Comparison of ENCODE assay signal across 13 mouse cellular contexts in genomic region chr1:42763447-42763846, GRCm38 (mm10).
DNase-seq lines count a peak whose midpoint lies in the region; ATAC-seq and TF ChIP-seq lines count a peak whose summit lies in the region.
"Had no signal": no experiment of that assay in that cellular context is flagged by ENCODE, and none has a peak within 500 bp of the region (broad histone marks: within the 10 kb centered on the region; RNA-seq: fewer than 3 reads in every experiment).

No protein-coding gene starts in this region.

- no peaks in the 10 kb centered on the region for H3K4me1 ChIP-seq in forebrain, postnatal 0 days (ENCODE audit: insufficient read depth)
- H3K4me1 ChIP-seq in forebrain, embryonic 15.5 days = peaks cover 5% of the 10 kb centered on the region
- H3K4me1 ChIP-seq in midbrain, embryonic 11.5 days (ENCODE audit: control insufficient read depth, insufficient read depth, low read length) = no peaks in the 10 kb centered on the region
- H3K4me1 ChIP-seq in midbrain, embryonic 10.5 days = no peaks in the 10 kb centered on the region
- H3K4me1 ChIP-seq in lung, postnatal 0 days (ENCODE audit: insufficient read depth, low read depth, low read length) = no peaks in the 10 kb centered on the region

- H3K27ac ChIP-seq in forebrain, postnatal 0 days (ENCODE audit: low read depth, low read length) = no peak overlapping the region
- no peak overlapping the region for H3K27ac ChIP-seq in forebrain, embryonic 15.5 days (replicated peaks)
- no peak overlapping the region for H3K27ac ChIP-seq in midbrain, embryonic 11.5 days (ENCODE audit: low read depth, low read length)
- H3K27ac ChIP-seq in midbrain, embryonic 10.5 days (replicated peaks) = no peak overlapping the region
- no peak overlapping the region for H3K27ac ChIP-seq in lung, postnatal 0 days (ENCODE audit: low read length)
- H3K27ac ChIP-seq: hindbrain, embryonic 14.5 days; liver, embryonic 14.5 days had no signal

- H3K9me3 ChIP-seq in forebrain, postnatal 0 days (ENCODE audit: low read length) = no peaks in the 10 kb centered on the region
- no peaks in the 10 kb centered on the region for H3K9me3 ChIP-seq in forebrain, embryonic 15.5 days
- no peaks in the 10 kb centered on the region for H3K9me3 ChIP-seq in midbrain, embryonic 11.5 days (ENCODE audit: control insufficient read depth, low read length)
- no peaks in the 10 kb centered on the region for H3K9me3 ChIP-seq in midbrain, embryonic 10.5 days (replicated peaks)
- no peaks in the 10 kb centered on the region for H3K9me3 ChIP-seq in lung, postnatal 0 days (ENCODE audit: low read length)

- no peak overlapping the region for H3K4me2 ChIP-seq in forebrain, postnatal 0 days (ENCODE audit: low read depth)
- no peak overlapping the region for H3K4me2 ChIP-seq in forebrain, embryonic 15.5 days (replicated peaks)
- no peak overlapping the region for H3K4me2 ChIP-seq in midbrain, embryonic 11.5 days
- H3K4me2 ChIP-seq in lung, postnatal 0 days (replicated peaks; ENCODE audit: low read depth, low read length) = no peak overlapping the region
- H3K4me2 ChIP-seq: hindbrain, embryonic 14.5 days had no signal

- no peak for TF ChIP-seq CTCF in forebrain, postnatal 0 days (IDR thresholded peaks at IDR 0.05; ENCODE audit: low read depth)
- TF ChIP-seq CTCF in lung, postnatal 0 days (IDR thresholded peaks at IDR 0.05) = no peak

- no peak for TF ChIP-seq EP300 in lung, postnatal 0 days (IDR thresholded peaks at IDR 0.05)

- 37% methylated on average over 2 of the region's 2 CpGs for WGBS in forebrain, postnatal 0 days
- 58% methylated on average over 2 of the region's 2 CpGs for WGBS in forebrain, embryonic 15.5 days
- 92% methylated on average over 2 of the region's 2 CpGs for WGBS in midbrain, embryonic 11.5 days
- 88% methylated on average over 2 of the region's 2 CpGs for WGBS in midbrain, embryonic 10.5 days
- 46% methylated on average over 2 of the region's 2 CpGs for WGBS in lung, postnatal 0 days

- no peak overlapping the region for H3K4me3 ChIP-seq in forebrain, postnatal 0 days (ENCODE audit: low read depth, low read length)
- no peak overlapping the region for H3K4me3 ChIP-seq in forebrain, embryonic 15.5 days
- no peak overlapping the region for H3K4me3 ChIP-seq in midbrain, embryonic 11.5 days (ENCODE audit: low read depth, low read length)
- H3K4me3 ChIP-seq in midbrain, embryonic 10.5 days = no peak overlapping the region
- H3K4me3 ChIP-seq in lung, postnatal 0 days (ENCODE audit: low read depth, low read length) = no peak overlapping the region

- no peaks in the 10 kb centered on the region for H3K27me3 ChIP-seq in forebrain, postnatal 0 days (ENCODE audit: insufficient read depth, low read length)
- no peaks in the 10 kb centered on the region for H3K27me3 ChIP-seq in forebrain, embryonic 15.5 days
- H3K27me3 ChIP-seq in midbrain, embryonic 11.5 days (ENCODE audit: control insufficient read depth, insufficient read depth, low read length) = no peaks in the 10 kb centered on the region
- H3K27me3 ChIP-seq in midbrain, embryonic 10.5 days (ENCODE audit: low read depth, poor library complexity, severe bottlenecking) = no peaks in the 10 kb centered on the region
- H3K27me3 ChIP-seq in lung, postnatal 0 days (replicated peaks; ENCODE audit: insufficient read depth, low read length) = no peaks in the 10 kb centered on the region

- no peak for DNase-seq in forebrain, postnatal 0 days
- DNase-seq in midbrain, embryonic 11.5 days (ENCODE audit: low spot score, missing footprints) = peak; percentile 79
- no peak for DNase-seq in midbrain, embryonic 10.5 days (ENCODE audit: low spot score)
- peak; percentile 78 for DNase-seq in lung, postnatal 0 days (ENCODE audit: low spot score)
- DNase-seq in right cerebral cortex, postnatal 36 days (ENCODE audit: low spot score in 2 of 2) = no peak
- DNase-seq in frontal cortex, postnatal 14 days (ENCODE audit: low spot score in 2 of 2) = no peak
- no peak for DNase-seq in ovary, postnatal 14 days (ENCODE audit: low spot score)
- DNase-seq: cerebellum, adult 18-20 months; kidney, adult 18-20 months; midbrain, embryonic 14.5 days had no signal

- no peak overlapping the region for H3K9ac ChIP-seq in forebrain, postnatal 0 days
- H3K9ac ChIP-seq in forebrain, embryonic 15.5 days (replicated peaks) = no peak overlapping the region
- no peak overlapping the region for H3K9ac ChIP-seq in midbrain, embryonic 11.5 days (ENCODE audit: low read length)
- no peak overlapping the region for H3K9ac ChIP-seq in lung, postnatal 0 days (replicated peaks; ENCODE audit: low read depth)
- H3K9ac ChIP-seq: hindbrain, embryonic 14.5 days; liver, embryonic 14.5 days had no signal

- peak; percentile 56 for ATAC-seq in forebrain, postnatal 0 days
- no peak for ATAC-seq in forebrain, embryonic 15.5 days (replicated peaks)
- no peak for ATAC-seq in midbrain, embryonic 11.5 days (ENCODE audit: low FRiP score)
- peak; percentile 77 for ATAC-seq in lung, postnatal 0 days

- no peaks in the 10 kb centered on the region for H3K36me3 ChIP-seq in forebrain, postnatal 0 days (ENCODE audit: insufficient read depth)
- no peaks in the 10 kb centered on the region for H3K36me3 ChIP-seq in forebrain, embryonic 15.5 days
- H3K36me3 ChIP-seq in midbrain, embryonic 11.5 days (ENCODE audit: control insufficient read depth, insufficient read depth, low read length) = no peaks in the 10 kb centered on the region
- H3K36me3 ChIP-seq in midbrain, embryonic 10.5 days = no peaks in the 10 kb centered on the region
- H3K36me3 ChIP-seq in lung, postnatal 0 days (ENCODE audit: insufficient read depth, low read length) = no peaks in the 10 kb centered on the region

Comparison
In these comparisons a context has a peak if more than half of its experiments do, and no peak if none do; other contexts are left out.
1. ATAC-seq: peak in forebrain, postnatal 0 days (single experiment) and lung, postnatal 0 days (single experiment); none in forebrain, embryonic 15.5 days (single experiment) and midbrain, embryonic 11.5 days (single experiment).
2. DNase-seq: peak in midbrain, embryonic 11.5 days (single experiment) and lung, postnatal 0 days (single experiment); none in forebrain, postnatal 0 days (single experiment), midbrain, embryonic 10.5 days (single experiment), right cerebral cortex, postnatal 36 days (0 of 2), frontal cortex, postnatal 14 days (0 of 2) and ovary, postnatal 14 days (single experiment).